Mouse (Mus musculus) liver, embryonic 15.5 days (tissue): ENCODE results near the gene Pkn1. TPM values are rescaled to one million over a fixed set of nuclear protein-coding genes. Genes with fewer than 3 reads are reported as not detected.

Experiments used
- ATAC-seq: fragments of 200-750 bp; cut with Nextera tagmentation; 2 replicates; pipeline ENCODE4 v1.8.0; 2017; ENCODE audit warnings: moderate number of reproducible peaks, mild to moderate bottlenecking, moderate library complexity; ENCODE audit not compliant: insufficient read depth
- H3K27ac ChIP-seq: fragments of 300-500 bp; sonication (generic); replicated peaks from 2 replicates; pipeline ENCODE4 v1.5.1; 2015; ENCODE audit warnings: mild to moderate bottlenecking, inconsistent platforms
- H3K27me3 ChIP-seq: fragments of 300-500 bp; sonication (generic); 2 replicates; pipeline ENCODE4 v1.6.1; 2015; ENCODE audit warnings: mild to moderate bottlenecking, inconsistent platforms
- H3K36me3 ChIP-seq: fragments of 300-500 bp; sonication (generic); replicated peaks from 2 replicates; pipeline ENCODE4 v1.6.1; 2015; ENCODE audit warnings: moderate library complexity, mild to moderate bottlenecking, inconsistent platforms
- H3K4me1 ChIP-seq: fragments of 300-500 bp; sonication (generic); replicated peaks from 2 replicates; pipeline ENCODE4 v1.6.1; 2015; ENCODE audit warnings: inconsistent platforms
- H3K4me2 ChIP-seq: fragments of 300-500 bp; sonication (generic); 2 replicates; pipeline ENCODE4 v1.6.1; 2015; ENCODE audit warnings: moderate library complexity, mild to moderate bottlenecking, inconsistent platforms
- H3K4me3 ChIP-seq: fragments of 300-500 bp; sonication (generic); replicated peaks from 2 replicates; pipeline ENCODE4 v1.5.1; 2015; ENCODE audit warnings: mild to moderate bottlenecking, inconsistent platforms
- H3K9ac ChIP-seq: fragments of 300-500 bp; sonication (generic); 2 replicates; pipeline ENCODE4 v1.6.1; 2015; ENCODE audit warnings: moderate library complexity, mild to moderate bottlenecking, inconsistent platforms
- H3K9me3 ChIP-seq: fragments of 300-500 bp; sonication (generic); replicated peaks from 2 replicates; pipeline ENCODE4 v1.6.1; 2016; ENCODE audit warnings: inconsistent platforms
- WGBS: fragments of 180-500 bp; shearing (Covaris S2); methylation state at CpG from one replicate; pipeline ENCODE4 v1.1.7; 2015; ENCODE audit warnings: mixed read lengths; ENCODE audit not compliant: insufficient replicate concordance; 5-methylcytosine and 5-hydroxymethylcytosine counted together
- polyA plus RNA-seq: library from polyadenylated mRNA; unstranded; fragments of >200 nt; fragmentation: Nextera tagmentation; extraction: Ambion mirVana; gene quantifications from 2 replicates; pipeline ENCODE4 v1.2.1, GENCODE M21; 2015

The Pkn1 gene
- polyA plus RNA-seq, 1 experiment from 2014 or later = 11.3 TPM

DNA sequence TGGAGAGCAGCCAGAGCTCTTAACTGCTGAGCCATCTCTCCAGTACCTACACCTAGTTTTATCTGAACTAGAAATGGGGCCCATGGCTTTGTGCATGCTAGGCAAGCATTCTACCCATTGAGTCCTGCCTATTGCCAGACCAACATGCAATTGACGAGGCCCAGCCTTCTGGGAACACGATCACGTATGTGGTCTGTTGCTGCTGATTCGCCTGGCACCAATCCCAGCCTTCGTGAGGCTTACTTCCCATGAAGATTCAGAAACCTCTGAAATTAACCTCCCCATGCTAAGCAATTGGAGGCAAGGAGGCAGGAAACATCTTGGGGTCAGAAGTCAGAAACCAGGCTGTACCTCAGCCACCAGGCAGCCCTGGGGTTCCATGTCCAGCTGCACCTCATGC lies 18.4 kb downstream of the Pkn1 start:
- no peak overlapping the region for H3K4me3 ChIP-seq
- H3K36me3 ChIP-seq = peaks cover 65% of the 10 kb centered on the region
- no peaks in the 10 kb centered on the region for H3K27me3 ChIP-seq
- no peak overlapping the region for H3K9ac ChIP-seq
- H3K9me3 ChIP-seq = no peaks in the 10 kb centered on the region
- H3K4me2 ChIP-seq = no peak overlapping the region
- 70% methylated on average over 5 of the region's 5 CpGs for WGBS
- no peak for ATAC-seq
- no peak overlapping the region for H3K27ac ChIP-seq
- H3K4me1 ChIP-seq = peaks cover 10% of the 10 kb centered on the region; the same call in 1 of the 2 replicates

DNA sequence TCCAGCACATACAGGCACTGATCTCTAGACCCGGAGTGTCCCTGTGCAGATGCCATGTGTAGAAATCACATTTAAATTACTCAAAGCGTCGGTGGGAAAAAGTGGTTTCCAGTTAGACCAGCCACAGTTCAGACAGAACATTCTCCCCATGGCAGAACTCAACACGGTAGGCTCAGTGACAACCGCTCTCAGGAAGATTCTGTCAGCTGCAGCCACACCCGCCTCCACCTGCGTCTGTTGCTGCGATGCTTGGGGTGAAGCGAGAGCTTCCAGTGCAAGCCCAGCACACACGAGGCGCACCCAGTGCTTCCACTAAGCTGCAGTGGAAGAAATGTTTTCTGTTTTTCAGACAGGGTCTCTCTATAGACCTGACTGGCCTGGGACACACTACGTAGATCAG lies 19.1 kb downstream of the Pkn1 start:
- Histone ChIP-seq H3K4me3 (no peak overlapping the region), H3K9ac (no peak overlapping the region), H3K4me1 (peaks cover 10% of the 10 kb centered on the region; the same call in 1 of the 2 replicates), H3K9me3 (no peaks in the 10 kb centered on the region), H3K36me3 (peaks cover 58% of the 10 kb centered on the region), H3K4me2 (no peak overlapping the region), H3K27me3 (no peaks in the 10 kb centered on the region), H3K27ac (no peak overlapping the region)
- ATAC-seq = no peak
- 80% methylated on average over 12 of the region's 12 CpGs for WGBS

DNA sequence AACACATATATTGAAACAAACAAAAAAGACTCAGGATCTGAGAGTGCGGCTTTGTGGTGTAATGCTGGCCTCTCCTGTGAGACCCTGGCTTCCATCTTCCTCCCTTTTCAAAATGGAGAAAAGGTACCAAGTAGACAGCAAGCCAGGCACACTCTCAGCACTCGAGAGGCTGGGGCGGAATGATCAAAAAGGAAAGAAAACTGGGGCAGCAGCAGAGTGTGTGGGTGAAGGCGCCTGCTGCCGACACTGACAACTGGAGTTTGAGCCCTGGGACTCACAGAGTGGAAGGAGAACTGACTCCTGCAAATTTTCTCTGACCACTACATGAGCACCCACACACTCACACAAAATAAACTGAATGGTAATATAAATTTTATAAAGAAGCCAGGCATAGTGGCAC lies 24.5 kb downstream of the Pkn1 start:
- peaks cover 65% of the 10 kb centered on the region for H3K36me3 ChIP-seq
- 80% methylated on average over 5 of the region's 5 CpGs for WGBS
- no peak overlapping the region for H3K4me3 ChIP-seq
- H3K4me1 ChIP-seq = no peaks in the 10 kb centered on the region
- no peak overlapping the region for H3K9ac ChIP-seq
- no peaks in the 10 kb centered on the region for H3K9me3 ChIP-seq
- no peak for ATAC-seq
- no peak overlapping the region for H3K4me2 ChIP-seq
- no peaks in the 10 kb centered on the region for H3K27me3 ChIP-seq
- H3K27ac ChIP-seq = no peak overlapping the region

DNA sequence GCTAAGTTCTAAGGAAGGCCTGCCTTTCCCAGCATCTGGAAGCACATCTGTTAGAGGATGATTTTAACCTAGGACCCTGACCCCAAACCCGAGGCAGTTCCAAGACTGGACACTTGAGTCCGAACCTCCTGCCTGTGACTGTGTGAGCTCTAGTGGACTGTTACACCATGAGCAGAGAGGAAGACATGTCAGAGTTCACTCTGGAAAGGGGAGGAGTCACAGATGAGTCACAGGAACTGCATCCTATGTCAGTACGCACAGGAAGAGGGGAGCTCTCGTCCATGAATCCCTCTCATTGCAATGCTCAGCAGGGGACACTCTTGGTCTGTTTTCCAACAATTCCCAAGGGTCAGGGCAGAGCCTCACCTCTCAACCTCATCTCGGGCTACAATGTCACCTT lies 26.0 kb downstream of the Pkn1 start:
- Histone ChIP-seq H3K4me2 (no peak overlapping the region), H3K4me1 (peaks cover 9% of the 10 kb centered on the region), H3K36me3 (peaks cover 51% of the 10 kb centered on the region), H3K27me3 (peaks cover 8% of the 10 kb centered on the region), H3K9ac (no peak overlapping the region), H3K9me3 (no peaks in the 10 kb centered on the region), H3K4me3 (no peak overlapping the region), H3K27ac (no peak overlapping the region)
- ATAC-seq = no peak
- WGBS = 63% methylated on average over 5 of the region's 5 CpGs

DNA sequence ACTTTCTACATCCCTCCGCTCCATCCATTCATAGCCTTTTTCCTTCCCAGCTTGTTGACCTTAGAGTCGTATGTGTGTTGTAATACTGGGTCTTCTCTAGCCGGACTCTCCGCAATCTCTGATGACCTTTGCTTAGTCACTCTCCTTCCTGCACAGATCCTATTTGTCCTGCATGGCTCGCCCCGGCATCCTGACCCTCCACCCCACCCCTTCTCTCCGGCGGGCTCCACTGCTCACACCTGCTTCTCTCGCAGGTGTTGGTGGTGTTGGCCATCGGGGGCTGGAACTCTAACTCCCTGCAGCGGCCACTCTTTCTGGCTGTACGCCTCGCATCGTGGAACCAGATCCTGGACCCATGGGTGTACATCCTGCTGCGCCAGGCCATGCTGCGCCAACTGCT lies 30.0 kb downstream of the Pkn1 start:
- 69% methylated on average over 16 of the region's 16 CpGs for WGBS
- H3K4me2 ChIP-seq = peak overlapping the region; percentile 59

DNA sequence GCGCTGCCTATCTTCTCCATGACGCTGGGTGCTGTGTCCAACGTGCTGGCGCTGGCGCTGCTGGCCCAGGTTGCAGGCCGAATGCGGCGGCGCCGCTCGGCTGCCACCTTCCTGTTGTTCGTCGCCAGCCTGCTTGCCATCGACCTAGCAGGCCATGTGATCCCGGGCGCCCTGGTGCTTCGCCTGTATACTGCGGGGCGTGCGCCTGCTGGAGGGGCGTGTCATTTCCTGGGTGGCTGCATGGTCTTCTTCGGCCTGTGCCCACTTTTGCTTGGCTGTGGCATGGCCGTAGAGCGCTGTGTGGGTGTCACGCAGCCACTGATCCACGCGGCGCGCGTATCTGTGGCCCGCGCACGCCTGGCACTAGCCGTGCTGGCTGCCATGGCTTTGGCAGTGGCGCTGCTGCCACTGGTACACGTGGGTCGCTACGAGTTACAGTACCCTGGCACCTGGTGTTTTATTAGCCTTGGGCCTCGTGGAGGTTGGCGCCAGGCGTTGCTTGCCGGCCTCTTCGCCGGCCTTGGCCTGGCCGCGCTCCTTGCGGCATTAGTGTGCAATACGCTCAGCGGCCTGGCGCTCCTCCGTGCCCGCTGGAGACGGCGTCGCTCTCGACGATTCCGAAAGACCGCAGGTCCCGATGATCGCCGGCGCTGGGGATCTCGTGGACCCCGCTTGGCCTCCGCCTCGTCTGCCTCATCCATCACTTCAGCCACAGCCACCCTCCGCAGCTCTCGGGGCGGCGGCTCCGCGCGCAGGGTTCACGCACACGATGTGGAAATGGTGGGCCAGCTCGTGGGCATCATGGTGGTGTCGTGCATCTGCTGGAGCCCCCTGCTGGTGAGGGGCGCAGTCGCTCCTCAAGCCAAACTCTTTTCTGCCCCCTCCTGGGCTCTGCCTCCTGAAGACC lies 30.7 kb downstream of the Pkn1 start:
- H3K36me3 ChIP-seq = peaks cover 37% of the 10 kb centered on the region
- peak overlapping the region; percentile 27 for H3K4me3 ChIP-seq
- H3K27me3 ChIP-seq = peaks cover 20% of the 10 kb centered on the region
- H3K4me1 ChIP-seq = peaks cover 25% of the 10 kb centered on the region
- no peak overlapping the region for H3K9ac ChIP-seq
- 40% methylated on average over 80 of the region's 80 CpGs for WGBS
- no peak overlapping the region for H3K27ac ChIP-seq
- ATAC-seq = no peak
- no peaks in the 10 kb centered on the region for H3K9me3 ChIP-seq
- H3K4me2 ChIP-seq = peak overlapping the region; percentile 59

More for the DNA sequence above, 30.0 kb downstream of the Pkn1 start:
- H3K27me3 ChIP-seq = peaks cover 20% of the 10 kb centered on the region
- no peak overlapping the region for H3K4me3 ChIP-seq
- H3K36me3 ChIP-seq = peaks cover 43% of the 10 kb centered on the region
- peaks cover 25% of the 10 kb centered on the region for H3K4me1 ChIP-seq
- no peak overlapping the region for H3K9ac ChIP-seq
- no peaks in the 10 kb centered on the region for H3K9me3 ChIP-seq
- no peak overlapping the region for H3K27ac ChIP-seq
- no peak for ATAC-seq

DNA sequence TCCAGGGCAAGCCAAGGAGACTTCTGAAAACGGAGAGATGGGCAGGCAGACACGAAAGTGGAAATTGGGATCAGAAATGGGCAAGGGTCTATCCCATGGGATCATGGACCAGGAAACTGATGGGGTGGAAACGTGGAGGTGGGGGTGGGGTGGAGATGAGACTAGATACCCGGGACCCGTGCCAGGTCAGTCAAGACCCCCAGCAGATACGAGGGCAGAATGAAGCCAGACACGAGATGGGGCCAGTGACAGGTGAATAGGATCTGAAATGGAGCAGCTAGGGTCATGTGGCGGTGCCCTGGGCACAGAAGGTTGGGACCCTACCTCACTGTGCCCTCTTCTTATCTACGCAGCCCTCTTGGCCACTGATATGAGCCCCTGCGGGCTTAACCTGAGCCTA lies 31.5 kb downstream of the Pkn1 start:
- H3K9ac ChIP-seq = no peak overlapping the region
- H3K4me2 ChIP-seq = no peak overlapping the region
- H3K27ac ChIP-seq = no peak overlapping the region
- WGBS = 67% methylated on average over 10 of the region's 10 CpGs
- H3K27me3 ChIP-seq = peaks cover 20% of the 10 kb centered on the region
- peaks cover 31% of the 10 kb centered on the region for H3K36me3 ChIP-seq
- ATAC-seq = no peak
- peaks cover 32% of the 10 kb centered on the region for H3K4me1 ChIP-seq
- H3K9me3 ChIP-seq = no peaks in the 10 kb centered on the region
- H3K4me3 ChIP-seq = no peak overlapping the region

DNA sequence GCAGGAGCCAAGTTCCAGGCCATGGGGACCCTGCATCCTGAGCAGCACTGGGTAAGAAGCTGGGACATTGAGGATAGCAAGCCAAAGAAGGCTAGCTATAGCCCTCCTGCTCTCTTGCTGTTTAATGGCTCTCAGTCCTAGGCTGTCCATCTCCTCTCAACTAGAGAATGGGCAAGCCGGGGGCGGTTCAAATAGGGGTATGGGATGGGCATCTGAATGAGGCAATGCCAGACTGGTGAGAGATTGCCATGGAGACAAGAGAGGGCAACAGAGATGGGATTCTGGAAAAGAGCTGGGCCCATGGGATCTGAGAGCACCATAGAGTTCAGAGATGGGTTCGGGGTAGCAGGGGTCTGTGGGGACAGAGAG lies 32.1 kb downstream of the Pkn1 start:
- Histone ChIP-seq H3K4me3 (no peak overlapping the region), H3K27me3 (peaks cover 20% of the 10 kb centered on the region), H3K9ac (no peak overlapping the region), H3K4me1 (peaks cover 39% of the 10 kb centered on the region), H3K9me3 (no peaks in the 10 kb centered on the region), H3K4me2 (no peak overlapping the region), H3K36me3 (peaks cover 25% of the 10 kb centered on the region), H3K27ac (no peak overlapping the region)
- WGBS = 76% methylated on average over 3 of the region's 3 CpGs
- no peak for ATAC-seq

DNA sequence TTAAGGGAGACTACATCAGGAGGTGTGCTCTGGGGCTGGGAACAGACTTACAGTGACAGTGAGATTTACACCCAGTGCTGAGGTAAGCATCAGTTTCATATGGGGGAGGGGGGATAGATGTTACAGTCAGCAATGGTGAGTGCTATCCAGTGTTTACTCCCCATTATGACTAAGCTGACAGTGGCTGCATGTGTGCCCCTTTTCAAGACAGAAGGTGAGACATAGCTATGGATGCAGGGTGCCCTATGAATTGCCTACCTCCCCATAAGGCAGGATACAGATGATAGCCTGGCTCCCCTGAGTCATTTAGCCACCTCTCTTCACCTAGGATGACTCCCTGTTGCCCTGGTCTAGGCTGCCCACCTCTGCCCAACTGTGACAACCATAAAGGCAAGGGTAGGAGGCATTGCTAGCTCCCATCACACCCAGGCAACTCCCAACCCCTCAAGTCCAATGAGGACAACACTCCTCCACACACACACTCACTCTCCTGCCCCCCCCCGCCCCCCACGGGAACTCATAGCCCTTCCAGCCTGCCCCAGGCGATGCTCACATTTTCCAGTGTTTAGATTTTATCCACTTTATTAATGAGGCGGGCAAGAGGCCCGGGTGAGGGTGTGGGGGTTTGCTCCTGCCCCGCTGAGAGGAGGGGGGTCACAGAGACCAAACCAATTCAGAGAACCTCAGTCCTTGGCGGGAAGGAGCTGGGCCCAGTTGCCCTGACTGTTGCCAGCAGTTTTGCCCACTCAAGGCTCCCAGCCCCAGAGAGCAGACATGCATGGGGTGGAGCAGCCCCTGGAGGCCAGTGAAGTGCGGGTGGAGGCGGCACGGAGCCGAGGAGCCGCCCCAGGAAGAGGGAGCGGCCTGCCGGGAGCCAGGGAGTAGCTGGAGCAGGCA lies 32.8 kb downstream of the Pkn1 start, which contains the start of gene Ptger1:
Gene Ptger1, plus strand, starts transcription at position 710 of the 897 bp plus-strand sequence.
- peaks cover 44% of the 10 kb centered on the region for H3K4me1 ChIP-seq
- 31% methylated on average over 14 of the region's 14 CpGs for WGBS
- H3K9me3 ChIP-seq = no peaks in the 10 kb centered on the region
- H3K27ac ChIP-seq = no peak within 1 kb of the TSS
- no peak for ATAC-seq
- no peak within 1 kb of the TSS for H3K4me3 ChIP-seq
- H3K27me3 ChIP-seq = peaks cover 20% of the 10 kb centered on the region
- peaks cover 18% of the 10 kb centered on the region for H3K36me3 ChIP-seq
- no peak within 1 kb of the TSS for H3K9ac ChIP-seq
- H3K4me2 ChIP-seq = no peak within 1 kb of the TSS

DNA sequence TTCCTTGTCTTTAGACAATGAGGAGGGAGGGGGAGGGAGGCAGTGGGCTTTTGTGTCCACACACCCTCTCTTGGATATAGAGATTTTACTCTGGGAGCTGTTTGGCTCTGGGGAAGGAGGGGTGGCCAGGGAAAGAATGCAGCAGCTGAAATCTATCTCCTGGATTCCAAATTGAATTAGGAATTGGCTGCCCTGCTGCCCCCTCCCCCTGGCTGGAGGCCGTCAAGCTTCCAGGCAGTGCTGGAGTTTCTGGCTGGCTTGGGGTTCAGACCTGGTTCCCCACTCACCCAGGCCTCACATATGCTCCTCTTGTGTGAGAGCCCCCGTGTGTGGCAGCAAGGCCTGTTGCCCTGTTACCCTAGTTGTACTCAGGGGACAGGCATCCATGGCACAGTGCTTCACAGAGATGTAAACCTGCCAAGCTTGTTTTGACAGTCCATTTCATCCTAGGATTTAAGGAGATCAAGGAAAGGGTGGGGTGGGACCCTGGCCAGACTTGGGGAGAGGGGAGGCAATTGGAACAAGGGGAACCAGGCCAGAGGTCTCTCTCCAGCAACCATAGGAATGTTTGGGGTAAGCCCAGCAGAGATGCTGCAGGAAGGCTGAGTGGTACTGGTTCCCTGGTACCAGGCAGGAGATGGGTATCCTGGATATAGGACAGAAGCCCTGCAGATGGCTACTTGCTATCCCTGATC lies 33.9 kb downstream of the Pkn1 start:
- no peak for ATAC-seq

More for the DNA sequence above, 33.9 kb downstream of the Pkn1 start:
- H3K36me3 ChIP-seq = peaks cover 7% of the 10 kb centered on the region
- peaks cover 55% of the 10 kb centered on the region for H3K4me1 ChIP-seq
- H3K4me2 ChIP-seq = no peak overlapping the region
- no peak overlapping the region for H3K4me3 ChIP-seq
- peaks cover 20% of the 10 kb centered on the region for H3K27me3 ChIP-seq
- no peak overlapping the region for H3K9ac ChIP-seq
- no peaks in the 10 kb centered on the region for H3K9me3 ChIP-seq
- H3K27ac ChIP-seq = no peak overlapping the region
- WGBS = 53% methylated on average over 2 of the region's 2 CpGs
